Mouse (Mus musculus): ENCODE results near the gene Alms1. TPM values are rescaled to one million over a fixed set of nuclear protein-coding genes. Genes with fewer than 3 reads are reported as not detected.
"Not testable (repeated sequence)": the region's sequence is repeated elsewhere in the genome, so short reads cannot be mapped to it uniquely, and the experiment has no call there.

Gene Alms1
- polyA plus RNA-seq, 1 experiment from 2014 or later, result 5.1 TPM

GRCm38 (mm10) chr6:85633165-85633564 is 45.8 kb downstream of the Alms1 start:
- no peak for DNase-seq (ENCODE audit: low spot score)

GRCm38 (mm10) chr6:85653244-85653643 is 65.9 kb downstream of the Alms1 start:
- DNase-seq (ENCODE audit: low spot score) (no peak), ATAC-seq (ENCODE audit: low read depth) (no peak)
- H3K27ac ChIP-seq (replicated peaks; ENCODE audit: low read depth, low read length), result no peak overlapping the region
- no peak overlapping the region for H3K4me3 ChIP-seq (ENCODE audit: low read depth, low read length)
- no peaks in the 10 kb centered on the region for H3K27me3 ChIP-seq (replicated peaks; ENCODE audit: control insufficient read depth, insufficient read depth, low read length)
- no peaks in the 10 kb centered on the region for H3K4me1 ChIP-seq (ENCODE audit: control insufficient read depth, insufficient read depth, low read length)
- 92% methylated on average over 2 of the region's 2 CpGs for WGBS
- peaks cover 12% of the 10 kb centered on the region for H3K36me3 ChIP-seq (ENCODE audit: control insufficient read depth, insufficient read depth, low read length)
- H3K9me3 ChIP-seq (ENCODE audit: control insufficient read depth, low read length), result no peaks in the 10 kb centered on the region
- no peak overlapping the region for H3K4me2 ChIP-seq (ENCODE audit: low read depth, low read length)
- H3K9ac ChIP-seq (ENCODE audit: low read depth, low read length), result no peak overlapping the region

More at GRCm38 (mm10) chr6:85633165-85633564, 45.8 kb downstream of the Alms1 start:
- no peak overlapping the region for H3K9ac ChIP-seq (ENCODE audit: low read depth, low read length)
- no peak for ATAC-seq (ENCODE audit: low read depth)
- 61% methylated on average over 8 of the region's 8 CpGs for WGBS
- H3K4me1 ChIP-seq (ENCODE audit: control insufficient read depth, insufficient read depth, low read length), result no peaks in the 10 kb centered on the region
- peaks cover 24% of the 10 kb centered on the region for H3K36me3 ChIP-seq (ENCODE audit: control insufficient read depth, insufficient read depth, low read length)
- H3K4me3 ChIP-seq (ENCODE audit: low read depth, low read length), result no peak overlapping the region
- no peak overlapping the region for H3K4me2 ChIP-seq (ENCODE audit: low read depth, low read length)
- no peak overlapping the region for H3K27ac ChIP-seq (replicated peaks; ENCODE audit: low read depth, low read length)
- H3K9me3 ChIP-seq (ENCODE audit: control insufficient read depth, low read length), result no peaks in the 10 kb centered on the region
- H3K27me3 ChIP-seq (replicated peaks; ENCODE audit: control insufficient read depth, insufficient read depth, low read length), result no peaks in the 10 kb centered on the region

- H3K4me1 ChIP-seq (ENCODE audit: control insufficient read depth, insufficient read depth, low read length); H3K4me3 ChIP-seq (ENCODE audit: low read depth, low read length); H3K4me2 ChIP-seq (ENCODE audit: low read depth, low read length); H3K9ac ChIP-seq (ENCODE audit: low read depth, low read length); H3K27ac ChIP-seq (replicated peaks; ENCODE audit: low read depth, low read length); H3K9me3 ChIP-seq (ENCODE audit: control insufficient read depth, low read length); H3K27me3 ChIP-seq (replicated peaks; ENCODE audit: control insufficient read depth, insufficient read depth, low read length); H3K36me3 ChIP-seq (ENCODE audit: control insufficient read depth, insufficient read depth, low read length); DNase-seq (ENCODE audit: low spot score); ATAC-seq (ENCODE audit: low read depth): not testable (repeated sequence)
- WGBS, result 59% methylated on average over 2 of the region's 4 CpGs
Measured at GRCm38 (mm10) chr6:85701943-85702342, 114.6 kb downstream of the Alms1 start.

GRCm38 (mm10) chr6:85709206-85709605 is 121.9 kb downstream of the Alms1 start:
- H3K9ac ChIP-seq (ENCODE audit: low read depth, low read length); H3K4me2 ChIP-seq (ENCODE audit: low read depth, low read length); H3K4me3 ChIP-seq (ENCODE audit: low read depth, low read length); DNase-seq (ENCODE audit: low spot score); ATAC-seq (ENCODE audit: low read depth); H3K4me1 ChIP-seq (ENCODE audit: control insufficient read depth, insufficient read depth, low read length); H3K27ac ChIP-seq (replicated peaks; ENCODE audit: low read depth, low read length); H3K9me3 ChIP-seq (ENCODE audit: control insufficient read depth, low read length); H3K36me3 ChIP-seq (ENCODE audit: control insufficient read depth, insufficient read depth, low read length); H3K27me3 ChIP-seq (replicated peaks; ENCODE audit: control insufficient read depth, insufficient read depth, low read length): not testable (repeated sequence)
- WGBS, result 91% methylated on average over 5 of the region's 5 CpGs

- H3K27me3 ChIP-seq (replicated peaks; ENCODE audit: control insufficient read depth, insufficient read depth, low read length); H3K9ac ChIP-seq (ENCODE audit: low read depth, low read length); H3K9me3 ChIP-seq (ENCODE audit: control insufficient read depth, low read length); H3K27ac ChIP-seq (replicated peaks; ENCODE audit: low read depth, low read length); H3K4me1 ChIP-seq (ENCODE audit: control insufficient read depth, insufficient read depth, low read length); ATAC-seq (ENCODE audit: low read depth); DNase-seq (ENCODE audit: low spot score); H3K36me3 ChIP-seq (ENCODE audit: control insufficient read depth, insufficient read depth, low read length); H3K4me2 ChIP-seq (ENCODE audit: low read depth, low read length); H3K4me3 ChIP-seq (ENCODE audit: low read depth, low read length): not testable (repeated sequence)
- WGBS, result 83% methylated on average over 1 of the region's 1 CpGs
Measured at GRCm38 (mm10) chr6:85709607-85710006, 122.3 kb downstream of the Alms1 start.

- not testable (repeated sequence) for H3K4me1 ChIP-seq (ENCODE audit: control insufficient read depth, insufficient read depth, low read length); H3K36me3 ChIP-seq (ENCODE audit: control insufficient read depth, insufficient read depth, low read length); ATAC-seq (ENCODE audit: low read depth); H3K27ac ChIP-seq (replicated peaks; ENCODE audit: low read depth, low read length); H3K9me3 ChIP-seq (ENCODE audit: control insufficient read depth, low read length); H3K4me3 ChIP-seq (ENCODE audit: low read depth, low read length); H3K4me2 ChIP-seq (ENCODE audit: low read depth, low read length); H3K9ac ChIP-seq (ENCODE audit: low read depth, low read length); H3K27me3 ChIP-seq (replicated peaks; ENCODE audit: control insufficient read depth, insufficient read depth, low read length); DNase-seq (ENCODE audit: low spot score)
- 82% methylated on average over 9 of the region's 10 CpGs for WGBS
Measured at GRCm38 (mm10) chr6:85713105-85713504, 125.8 kb downstream of the Alms1 start, which contains the start of gene Nat8f7. Gene Nat8f7 (minus strand): TSS chr6:85713205.

Small RNA genes within 50 kb of the gene (microRNA-seq; reads per million reads assigned to microRNA genes)
- not detected for gene Gm27317 (ENCODE audit: borderline number of aligned reads)

Other genes with a start within 250 kb of the Alms1 start
- gene Rab11fip5, start 212.9 kb upstream of the Alms1 start, polyA plus RNA-seq (2014; fragmentation: Nextera tagmentation; extraction: Ambion mirVana), result 15.1 and 15.7 TPM in 2 replicates
- not detected in 2 replicates for gene Noto, start 163.6 kb upstream of the Alms1 start, polyA plus RNA-seq (2014; fragmentation: Nextera tagmentation; extraction: Ambion mirVana)
- gene Smyd5, start 155.5 kb upstream of the Alms1 start, polyA plus RNA-seq (2014; fragmentation: Nextera tagmentation; extraction: Ambion mirVana), result 38.1 and 43.4 TPM in 2 replicates
- 448 and 463 TPM in 2 replicates for gene Cct7, start 136.0 kb upstream of the Alms1 start, polyA plus RNA-seq (2014; fragmentation: Nextera tagmentation; extraction: Ambion mirVana)
- 28.0 and 29.9 TPM in 2 replicates for gene Pradc1, start 135.6 kb upstream of the Alms1 start, polyA plus RNA-seq (2014; fragmentation: Nextera tagmentation; extraction: Ambion mirVana)
- 0.46 and 0.49 TPM in 2 replicates for gene Fbxo41, start 84.5 kb upstream of the Alms1 start, polyA plus RNA-seq (2014; fragmentation: Nextera tagmentation; extraction: Ambion mirVana)
- gene Egr4, start 73.9 kb upstream of the Alms1 start, polyA plus RNA-seq (2014; fragmentation: Nextera tagmentation; extraction: Ambion mirVana), result not detected in 2 replicates
- gene Nat8f7, start 125.7 kb downstream of the Alms1 start, polyA plus RNA-seq (2014; fragmentation: Nextera tagmentation; extraction: Ambion mirVana), result not detected in 2 replicates
- 0.17 TPM in 1 of 2 replicates, not detected in the other for gene Nat8f3, start 178.2 kb downstream of the Alms1 start, polyA plus RNA-seq (2014; fragmentation: Nextera tagmentation; extraction: Ambion mirVana)
- gene Nat8f6, start 233.4 kb downstream of the Alms1 start, polyA plus RNA-seq (2014; fragmentation: Nextera tagmentation; extraction: Ambion mirVana), result not detected in 2 replicates
- gene Nat8f5, start 233.4 kb downstream of the Alms1 start, polyA plus RNA-seq (2014; fragmentation: Nextera tagmentation; extraction: Ambion mirVana), result 0.21 TPM in 1 of 2 replicates, not detected in the other
- gene Nat8, start 244.6 kb downstream of the Alms1 start, polyA plus RNA-seq (2014; fragmentation: Nextera tagmentation; extraction: Ambion mirVana), result not detected in 2 replicates